Mouse (Mus musculus) megakaryocyte, embryonic 14.5 days (primary cell): ENCODE results near the gene Maml3.

Experiments used
- FLI1 ChIP-seq: IDR thresholded peaks from 2 replicates; pipeline ENCODE4 v1.6.1; 2012; ENCODE audit warnings: low read length, inconsistent platforms, mixed read lengths
- GATA1 ChIP-seq: IDR thresholded peaks from 3 replicates; pipeline ENCODE4 v1.6.1; 2012; ENCODE audit warnings: mixed read lengths, low read length, inconsistent platforms, borderline replicate concordance

DNA sequence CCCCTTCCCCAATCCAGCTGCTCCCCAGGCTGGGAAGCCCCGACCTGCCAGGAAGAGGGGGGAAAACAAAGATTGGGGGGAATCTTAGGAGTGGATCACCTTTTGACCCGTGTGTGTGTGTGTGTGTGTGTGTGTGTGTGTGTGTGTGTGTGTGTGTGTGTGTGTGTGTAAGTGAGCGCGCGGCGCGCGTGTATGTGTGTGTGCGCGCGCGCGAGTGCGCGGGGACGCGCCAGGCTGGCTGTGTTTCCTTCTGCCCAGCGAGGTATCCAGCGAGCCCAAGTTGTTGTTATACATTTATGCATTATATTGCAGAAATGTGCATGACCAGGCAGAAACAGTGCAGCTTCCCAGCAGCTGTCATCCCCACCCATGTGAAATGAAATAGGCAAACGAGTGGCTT is 280 bp upstream of the Maml3 start:
- TF ChIP-seq GATA1 (no peak), FLI1 (no peak)
